Mouse (Mus musculus) cerebellum, postnatal 36 days (tissue): Measurements from ENCODE around the gene Rpl10a.
"Not testable (repeated sequence)": the region's sequence is repeated elsewhere in the genome, so short reads cannot be mapped to it uniquely, and the experiment has no call there.

Experiments
- DNase-seq, 2 experiments: peaks; one replicate each; pipeline ENCODE4 v3.0.0; 2021 to 2022; ENCODE audit warnings: mixed read lengths in 2 of 2

The Rpl10a gene

DNA sequence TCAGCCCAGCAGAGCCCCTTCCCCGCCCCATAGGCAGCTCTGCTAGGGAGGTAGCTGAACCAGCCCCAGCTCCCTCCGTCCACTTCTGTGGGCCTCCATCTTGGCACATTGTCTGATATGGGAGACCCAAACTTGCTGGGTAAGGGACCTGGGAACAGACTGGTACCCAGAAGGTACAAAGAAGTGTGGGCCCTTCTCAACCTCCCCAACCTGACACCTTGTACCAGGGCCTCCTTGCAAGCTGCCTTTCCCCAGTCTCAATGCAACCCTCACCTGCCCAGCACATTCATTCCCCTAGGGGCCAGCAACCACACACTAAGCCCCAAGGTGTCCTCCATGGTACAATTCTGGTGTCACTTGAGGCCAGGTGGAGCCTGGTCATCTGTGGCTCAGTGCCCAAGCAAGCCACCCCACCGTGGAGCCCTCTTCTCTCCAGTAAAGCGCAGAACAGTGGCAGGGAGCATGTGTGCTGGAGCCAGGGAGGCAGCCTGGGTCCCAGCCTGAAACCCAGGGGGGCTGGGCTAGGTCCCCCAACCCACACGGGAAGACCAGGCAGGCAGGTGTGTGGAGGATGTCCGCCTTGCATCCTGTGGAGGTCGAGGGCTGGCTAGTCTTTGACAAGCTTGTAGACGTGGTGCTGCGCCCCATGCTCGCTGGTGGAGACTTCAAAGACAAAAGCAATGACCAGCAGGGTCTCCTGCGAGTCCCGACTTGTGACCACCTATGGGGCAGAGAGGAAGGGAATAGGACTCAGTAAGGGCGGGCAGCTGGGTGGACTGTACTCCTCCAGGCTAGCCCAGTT is 4.0 kb downstream of the Rpl10a start:
- DNase-seq: no peak

DNA sequence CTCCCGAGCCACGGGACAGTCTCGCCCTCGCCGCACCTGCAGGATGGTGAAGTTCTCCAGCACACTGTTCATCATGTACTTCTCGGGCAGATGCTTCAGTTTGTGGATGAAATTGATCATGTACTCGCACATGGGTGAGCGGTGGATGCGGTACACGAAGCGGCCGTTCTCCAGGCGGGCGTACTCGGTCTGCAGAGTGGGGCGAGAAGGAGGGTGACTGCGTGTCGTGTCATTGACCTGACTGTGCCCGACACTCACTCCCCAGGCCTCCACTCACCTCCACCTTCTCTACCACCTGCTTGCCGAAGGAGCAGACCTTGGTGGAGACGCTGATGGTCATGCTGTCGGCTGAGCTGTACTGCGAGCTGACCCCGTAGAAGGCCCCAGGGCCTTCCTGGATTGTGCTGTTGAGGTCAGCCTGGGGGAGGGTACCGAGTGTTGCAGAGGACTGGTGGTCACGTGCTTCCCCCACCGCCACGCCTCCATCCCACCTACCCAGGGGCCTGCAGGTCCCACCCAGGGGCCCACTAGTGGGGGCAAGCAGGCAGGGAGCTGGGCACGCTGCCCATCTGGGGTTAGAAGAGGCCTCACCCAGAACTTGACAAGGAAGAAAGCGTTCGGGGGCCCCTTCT is 4.8 kb downstream of the Rpl10a start:
- DNase-seq: no peak

DNA sequence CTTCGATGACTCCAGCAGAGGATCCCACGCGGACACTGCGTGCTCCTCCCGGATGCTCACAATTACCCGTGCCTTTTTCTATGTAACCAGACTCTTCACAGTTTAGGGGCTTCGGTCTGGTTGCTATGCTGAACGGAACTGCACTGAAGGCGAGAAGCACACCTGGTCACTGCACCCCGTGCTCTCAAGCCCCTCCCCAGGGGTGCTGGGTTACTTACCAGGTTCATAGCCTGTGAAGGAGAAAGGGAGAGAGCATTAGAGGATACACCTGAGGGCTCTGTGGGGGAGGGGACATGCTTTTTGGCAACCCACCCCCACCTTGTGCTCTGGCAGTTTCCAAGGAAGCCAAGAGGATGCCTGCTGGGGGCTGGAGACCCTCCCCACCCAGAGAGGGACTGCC is 7.0 kb downstream of the Rpl10a start:
- no peak for DNase-seq

DNA sequence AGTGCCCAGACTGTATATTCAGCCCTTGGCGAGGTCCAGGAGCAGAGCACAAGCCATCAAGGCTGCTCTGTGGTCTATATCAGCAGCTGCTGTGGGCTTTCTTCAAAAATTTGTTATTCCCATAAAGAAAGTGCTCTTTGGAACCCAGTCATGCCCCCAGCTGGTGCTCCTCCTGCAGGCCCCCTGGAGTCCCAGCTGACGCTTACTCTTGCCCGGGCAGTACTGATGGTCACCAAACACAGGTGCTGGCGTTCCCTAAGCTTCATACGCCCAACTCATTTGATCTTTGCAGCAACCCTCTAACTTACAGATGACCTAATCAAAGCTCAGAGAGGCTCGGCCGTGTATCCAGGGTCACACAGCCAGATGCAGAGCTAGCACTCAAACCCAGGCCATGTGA is 9.3 kb downstream of the Rpl10a start:
- DNase-seq: no peak

DNA sequence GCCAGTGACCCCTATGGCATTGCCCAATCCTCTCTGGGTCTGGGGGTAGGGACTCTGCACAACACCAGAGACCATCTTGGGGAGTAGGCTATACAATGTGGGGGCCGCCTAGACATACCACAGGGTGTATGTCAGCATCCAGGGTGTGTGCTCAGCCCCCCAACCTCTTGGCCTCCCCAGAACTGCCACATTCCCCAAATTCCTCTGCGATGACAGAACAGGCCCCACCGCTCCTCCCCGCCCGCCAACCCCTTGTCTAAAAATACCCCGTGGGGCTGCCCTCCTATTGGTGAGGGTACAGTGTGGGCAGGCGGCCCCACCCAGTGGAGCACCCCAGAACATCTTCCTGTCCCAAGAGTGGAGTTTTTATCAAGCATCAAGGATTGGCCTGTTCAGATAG is 12.3 kb downstream of the Rpl10a start:
- DNase-seq: no peak

DNA sequence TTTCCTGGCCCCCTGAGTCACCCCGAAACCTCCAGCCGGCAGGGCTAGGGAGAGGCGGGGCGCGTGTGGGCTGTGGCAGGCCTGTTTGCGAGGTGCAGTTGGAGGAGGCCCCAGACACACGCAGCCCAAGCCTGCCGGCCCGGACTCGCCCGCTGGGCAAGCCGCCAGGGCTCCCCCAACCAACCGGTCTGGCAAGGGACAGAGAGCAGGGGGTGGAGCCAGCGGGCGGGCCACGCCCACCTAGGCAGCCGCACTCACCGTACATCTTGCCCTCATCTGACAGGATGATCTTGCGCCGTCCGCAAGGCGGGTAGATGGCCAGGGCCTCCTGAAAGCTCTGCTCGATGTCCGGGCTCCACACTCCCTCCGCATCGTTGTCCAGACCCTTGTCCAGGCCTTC is 12.8 kb downstream of the Rpl10a start:
- peak; percentile 23 to 60 for DNase-seq

DNA sequence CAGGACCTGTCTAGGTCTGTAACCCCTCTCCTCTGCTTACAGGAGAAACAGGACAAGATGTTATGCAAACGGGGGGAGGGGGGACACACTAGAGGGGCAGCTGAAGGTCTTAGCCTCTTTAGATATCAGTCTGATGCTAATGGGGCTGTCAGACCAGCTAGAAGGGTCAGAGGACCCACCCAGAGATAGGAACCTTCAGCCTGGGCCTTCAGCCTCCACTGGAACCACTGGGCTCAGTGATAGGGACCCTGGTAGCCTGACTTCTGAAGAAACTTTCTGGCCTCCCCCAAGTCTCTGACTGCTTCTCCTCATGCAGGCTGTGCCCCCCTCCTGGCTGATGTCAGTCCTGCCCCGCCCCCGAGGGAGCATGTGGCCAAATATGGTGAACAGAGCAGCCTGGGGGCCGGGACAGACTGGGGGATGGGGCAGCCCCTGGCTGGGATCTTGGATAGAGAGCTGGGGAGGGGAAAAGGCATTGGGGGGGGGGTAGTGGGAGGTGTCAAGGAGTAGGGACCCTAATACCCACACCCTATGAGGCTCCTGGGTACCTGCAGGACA is 15.9 kb downstream of the Rpl10a start:
- no peak for DNase-seq

DNA sequence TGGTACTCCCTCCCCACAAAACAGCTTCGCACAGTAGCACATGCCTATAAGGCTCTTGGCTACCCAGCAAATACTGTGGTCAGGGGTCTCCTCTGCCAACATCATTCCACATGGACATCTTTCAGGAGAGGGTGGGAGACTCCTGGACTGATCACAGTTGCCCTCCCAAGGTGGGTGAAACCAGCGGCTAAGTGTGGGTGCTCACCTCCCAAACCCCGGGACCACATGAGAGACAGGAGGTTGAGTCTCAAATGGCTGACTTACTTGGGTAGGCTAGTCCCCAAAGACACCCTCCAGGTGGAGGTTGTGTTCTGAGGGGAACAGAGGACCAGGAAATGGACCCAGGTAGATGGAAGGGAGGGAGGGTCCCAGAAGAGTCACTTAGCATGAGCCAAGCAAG is 16.4 kb downstream of the Rpl10a start:
- no peak for DNase-seq

DNA sequence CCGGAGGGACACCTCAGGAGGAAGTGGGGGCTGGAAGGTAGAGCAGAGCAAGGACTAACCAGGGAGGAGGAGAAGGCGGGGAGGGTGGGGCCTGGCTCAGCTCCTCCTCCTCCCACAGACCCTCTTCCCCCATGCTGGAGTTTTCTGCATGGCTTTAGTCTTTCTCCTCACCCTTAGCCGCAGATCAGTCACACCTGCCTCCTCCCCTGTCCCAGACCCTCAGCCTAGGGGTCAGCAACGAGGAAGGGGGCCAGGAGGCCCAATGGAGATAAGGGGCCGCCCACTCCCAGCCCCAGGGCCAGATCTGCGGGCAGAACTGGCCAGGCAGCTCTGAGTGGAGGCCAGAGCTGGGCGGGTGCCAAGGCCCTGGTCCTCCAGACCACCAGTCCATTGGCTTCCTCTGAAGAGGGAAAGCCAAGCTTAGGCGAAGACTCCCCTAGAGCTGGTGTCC is 17.0 kb downstream of the Rpl10a start:
- DNase-seq: no peak

DNA sequence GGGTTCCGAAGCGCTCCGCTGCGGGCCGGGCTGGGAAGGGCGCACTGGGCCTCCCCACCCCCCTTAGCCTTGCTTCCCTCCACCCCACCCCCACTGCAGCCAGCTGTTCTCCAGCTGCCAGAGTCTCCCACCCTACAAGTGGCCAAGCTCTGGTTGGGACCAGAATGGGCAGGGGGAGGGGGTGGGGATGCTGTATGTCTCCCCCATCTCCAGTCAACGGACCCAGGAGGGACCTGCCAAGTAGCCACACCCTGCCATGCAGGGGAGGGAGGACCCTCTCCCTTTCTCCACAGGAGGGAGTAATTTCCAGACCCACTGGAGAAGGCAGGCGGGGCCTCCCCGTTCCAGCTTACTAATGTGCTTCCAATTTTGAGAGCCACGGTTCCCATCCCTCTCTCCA is 17.6 kb downstream of the Rpl10a start:
- no peak for DNase-seq

DNA sequence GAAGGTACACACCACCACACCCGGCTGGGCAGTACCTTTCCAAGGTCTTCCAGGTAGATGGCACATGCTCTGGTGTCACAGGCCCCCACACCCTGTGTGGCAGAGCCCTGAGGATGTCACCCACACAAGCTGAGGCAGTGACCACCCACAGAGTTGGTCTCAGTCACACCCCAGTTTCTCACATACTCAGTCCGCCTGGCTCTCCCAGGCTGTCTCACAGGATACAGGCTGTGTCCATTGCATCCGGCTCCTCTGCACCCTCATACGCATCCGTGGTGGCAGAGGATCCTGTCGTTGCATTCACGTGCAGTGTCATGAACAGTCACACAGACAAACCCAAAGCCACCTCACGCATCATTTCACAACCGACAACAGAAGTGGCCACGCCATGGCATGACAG is 19.1 kb downstream of the Rpl10a start:
- DNase-seq: no peak

DNA sequence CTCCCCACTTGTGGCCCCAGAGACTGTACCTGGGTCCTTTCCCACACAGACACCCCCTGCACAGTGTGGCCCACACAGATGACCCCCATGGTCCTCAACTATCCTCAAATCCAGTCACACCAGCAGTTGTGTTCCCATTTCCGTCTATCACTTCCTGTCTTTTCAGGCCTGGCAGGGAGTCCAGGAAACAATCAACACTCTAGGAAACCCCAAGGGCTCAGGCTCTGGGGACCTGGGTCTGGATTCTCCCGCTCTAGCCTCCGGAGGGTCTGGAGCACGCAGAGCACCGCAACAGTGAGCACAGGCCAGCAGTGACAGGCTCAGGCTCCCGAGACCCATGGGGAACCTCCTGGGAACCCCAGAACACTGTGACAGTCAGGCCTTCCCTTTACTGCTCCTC is 19.9 kb downstream of the Rpl10a start:
- DNase-seq: no peak

DNA sequence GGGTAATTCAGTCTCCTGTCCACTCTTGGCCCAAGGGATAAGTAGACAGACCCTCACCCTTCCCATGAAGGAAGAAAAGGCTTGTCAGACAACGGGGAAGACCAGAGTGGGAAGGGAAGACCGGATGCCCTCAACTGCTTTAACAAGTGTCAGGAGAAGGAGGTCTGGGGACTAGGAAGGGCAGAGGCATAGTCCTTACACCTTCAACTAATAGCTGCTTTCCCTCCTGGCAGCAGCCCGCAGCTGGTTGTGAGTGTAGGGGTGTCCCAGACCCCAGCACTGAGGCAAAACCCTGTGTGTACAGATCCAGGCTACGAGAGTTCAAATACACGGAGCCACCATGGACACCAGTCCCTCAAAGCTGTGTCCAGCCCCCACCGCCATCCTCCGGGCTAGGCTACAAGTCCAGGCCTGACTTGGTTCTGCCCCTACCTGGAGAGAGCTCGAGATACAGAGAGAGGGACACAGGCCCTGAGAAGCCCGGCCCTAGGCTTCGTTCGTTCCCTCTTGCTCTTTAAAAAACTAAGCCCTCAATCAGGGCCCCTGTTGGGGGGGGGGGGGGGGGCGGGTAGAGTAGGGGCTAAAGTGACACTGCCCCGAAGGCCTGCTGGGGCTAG is 21.1 kb downstream of the Rpl10a start:
- no peak for DNase-seq

DNA sequence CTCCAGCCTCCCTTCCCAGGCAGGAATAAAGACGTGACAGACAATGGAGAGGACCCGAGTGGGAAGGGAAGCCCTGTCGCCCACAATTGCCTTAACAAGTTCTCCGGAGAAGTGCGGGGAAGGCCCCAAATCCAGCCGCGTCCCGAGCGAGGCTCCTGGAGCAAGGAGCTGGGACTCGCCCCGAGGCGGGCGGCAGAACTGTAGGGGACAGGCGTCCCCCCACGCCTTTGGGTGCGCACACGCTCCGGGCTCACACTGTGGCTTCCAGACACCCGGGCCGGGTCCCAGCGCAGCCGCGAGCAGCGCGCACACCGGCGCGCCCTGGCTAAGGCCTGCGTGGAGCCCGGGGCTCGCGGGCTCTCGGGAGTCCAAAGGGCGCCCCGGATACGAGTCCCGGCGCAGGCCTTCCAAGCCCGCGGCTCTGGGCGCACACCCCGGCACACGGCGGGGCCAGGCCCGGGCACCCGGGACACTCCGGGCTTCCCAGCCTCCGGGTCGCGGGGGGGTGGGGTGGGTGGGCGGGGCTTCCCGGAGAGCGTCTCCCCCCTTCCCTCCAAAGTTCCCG is 21.7 kb downstream of the Rpl10a start:
- no peak for DNase-seq

DNA sequence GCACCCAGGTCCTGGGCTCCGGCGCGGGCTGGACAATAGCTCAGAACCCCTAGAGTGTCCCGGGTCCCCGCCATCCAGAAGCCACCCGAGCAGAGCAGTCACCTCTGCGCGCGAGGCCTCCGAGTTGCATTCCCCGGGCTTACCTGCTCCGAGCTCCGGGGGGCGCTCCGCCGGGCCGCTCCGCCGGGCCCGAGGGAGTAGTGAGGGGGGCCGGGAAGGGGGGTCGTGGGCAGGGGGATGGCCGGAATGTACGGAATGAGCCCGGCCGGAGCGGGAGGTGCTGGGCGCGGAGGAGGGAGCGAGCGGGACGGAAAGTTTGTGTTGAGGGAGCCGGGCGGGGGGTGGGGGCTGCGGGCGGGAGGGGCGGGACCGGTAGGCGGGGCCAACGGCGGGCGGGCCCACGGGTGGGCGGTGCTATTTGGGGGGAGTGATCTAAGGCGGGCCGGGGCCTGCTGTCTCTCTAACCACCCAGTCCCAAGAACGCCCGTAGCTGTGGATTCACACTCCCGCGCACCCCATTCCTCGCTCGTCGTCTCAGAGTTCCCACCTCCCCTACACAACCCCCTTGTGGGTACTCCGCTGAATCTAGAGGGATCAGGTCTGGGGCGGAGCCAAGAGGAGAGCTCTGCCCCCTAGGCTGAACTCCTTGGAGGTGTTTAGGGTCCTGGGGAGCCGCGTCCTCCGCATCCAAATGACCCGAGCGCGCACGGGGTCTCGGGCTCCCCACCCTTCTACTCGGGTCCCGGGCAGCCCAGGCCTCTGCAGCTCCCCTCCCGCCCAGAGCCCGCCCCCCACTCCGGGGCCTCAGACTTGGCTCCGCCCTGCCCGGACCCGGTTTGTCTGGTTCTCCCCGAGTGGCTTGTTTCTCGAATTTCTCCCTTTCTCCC is 22.4 kb downstream of the Rpl10a start, which contains the start of gene Tead3:
Tead3 (minus strand) TSS at position 352 of the 887 bp plus-strand sequence.
- no peak for DNase-seq

DNA sequence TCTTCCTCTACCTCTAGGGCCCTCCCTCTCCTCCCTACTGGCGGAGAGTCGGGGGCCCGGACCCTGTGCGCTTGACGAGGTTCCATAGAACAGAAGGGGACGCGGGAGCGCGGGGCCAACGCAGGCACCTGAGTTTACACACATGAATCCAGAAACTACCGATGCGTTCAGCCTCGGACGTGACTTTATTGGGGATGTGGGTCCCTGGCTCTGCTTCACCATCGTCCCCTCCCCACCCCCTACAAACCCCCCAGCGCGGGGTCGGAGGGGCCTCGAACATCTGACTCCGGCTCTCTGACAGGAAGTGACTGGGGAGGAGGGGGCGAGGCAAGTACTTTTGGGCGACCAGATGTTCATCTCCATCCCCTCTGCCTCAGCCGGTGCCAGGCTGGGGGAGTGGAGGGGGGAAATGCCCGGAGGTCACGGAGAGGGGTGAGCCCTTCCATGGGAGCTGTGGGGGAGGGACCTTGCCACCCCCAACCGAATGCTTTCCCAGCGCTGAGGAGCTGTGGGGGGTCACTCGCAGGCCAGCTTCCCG is 23.2 kb downstream of the Rpl10a start:
- no peak for DNase-seq

DNA sequence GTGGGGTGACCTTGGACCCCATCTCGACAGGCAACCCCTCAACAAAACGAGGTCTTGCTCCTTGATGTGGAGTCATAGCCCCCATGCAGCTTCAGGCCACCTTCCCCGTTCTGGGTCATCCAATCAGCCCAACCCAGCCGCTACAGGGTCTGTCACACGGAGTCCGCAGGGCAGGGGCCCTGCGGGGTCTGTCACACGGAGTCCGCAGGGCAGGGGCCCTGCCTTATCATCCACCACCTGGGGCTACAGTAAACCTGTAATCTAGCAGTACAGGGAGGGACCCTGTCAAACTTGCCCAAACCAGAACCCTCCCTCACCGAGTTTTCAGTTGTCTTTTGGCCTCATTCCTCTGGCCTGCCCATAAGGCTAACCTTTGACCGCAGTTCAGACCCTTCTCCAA is 23.7 kb downstream of the Rpl10a start:
- DNase-seq: no peak

DNA sequence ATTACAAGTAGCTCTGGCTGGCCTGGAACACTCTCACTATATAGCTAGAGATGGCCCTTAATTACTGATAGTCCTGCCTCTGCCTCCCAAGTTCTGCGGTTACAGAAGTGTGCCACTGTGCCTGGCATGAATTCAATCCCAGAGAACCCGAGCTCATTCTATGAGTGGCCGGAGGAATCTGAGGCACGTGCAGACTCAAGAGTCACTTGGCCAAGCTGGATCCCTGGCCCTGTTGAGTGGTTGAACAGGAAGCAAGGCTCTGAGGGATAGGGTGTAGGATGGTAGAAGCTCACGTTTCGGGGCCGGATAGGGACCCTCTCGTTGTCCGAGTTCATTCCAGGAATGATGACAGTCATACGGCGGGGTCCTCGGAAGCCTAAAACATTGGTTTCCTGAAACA is 27.6 kb downstream of the Rpl10a start:
- DNase-seq: no peak

DNA sequence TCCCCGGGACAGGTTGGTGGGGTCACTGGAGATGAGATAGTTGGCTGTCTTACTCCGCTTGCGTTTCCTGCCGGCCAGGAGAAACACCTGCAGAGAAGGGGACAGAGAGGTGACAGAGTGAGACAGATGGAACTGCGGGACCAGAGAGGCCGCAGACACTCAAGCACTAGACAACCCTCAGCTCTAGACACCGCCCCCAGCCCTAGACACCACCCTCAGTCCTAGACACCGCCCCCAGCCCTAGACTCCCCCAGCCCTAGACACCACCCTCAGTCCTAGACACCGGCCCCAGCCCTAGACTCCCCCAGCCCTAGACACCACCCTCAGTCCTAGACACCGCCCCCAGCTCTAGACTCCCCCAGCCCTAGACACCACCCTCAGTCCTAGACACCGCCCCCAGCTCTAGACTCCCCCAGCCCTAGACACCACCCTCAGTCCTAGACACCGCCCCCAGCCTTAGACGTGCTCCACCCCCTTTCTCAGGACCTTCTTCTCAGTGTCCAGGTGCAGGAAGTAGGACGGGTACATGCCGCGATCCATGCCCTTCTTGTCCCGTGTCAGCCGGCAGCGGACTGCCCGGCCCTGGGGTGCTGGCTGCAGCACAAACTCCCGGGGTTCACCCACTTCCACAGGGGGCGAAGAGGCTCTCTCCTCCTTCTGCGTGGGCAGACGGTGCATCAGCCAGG is 30.4 kb downstream of the Rpl10a start:
- DNase-seq: not testable (repeated sequence)

DNA sequence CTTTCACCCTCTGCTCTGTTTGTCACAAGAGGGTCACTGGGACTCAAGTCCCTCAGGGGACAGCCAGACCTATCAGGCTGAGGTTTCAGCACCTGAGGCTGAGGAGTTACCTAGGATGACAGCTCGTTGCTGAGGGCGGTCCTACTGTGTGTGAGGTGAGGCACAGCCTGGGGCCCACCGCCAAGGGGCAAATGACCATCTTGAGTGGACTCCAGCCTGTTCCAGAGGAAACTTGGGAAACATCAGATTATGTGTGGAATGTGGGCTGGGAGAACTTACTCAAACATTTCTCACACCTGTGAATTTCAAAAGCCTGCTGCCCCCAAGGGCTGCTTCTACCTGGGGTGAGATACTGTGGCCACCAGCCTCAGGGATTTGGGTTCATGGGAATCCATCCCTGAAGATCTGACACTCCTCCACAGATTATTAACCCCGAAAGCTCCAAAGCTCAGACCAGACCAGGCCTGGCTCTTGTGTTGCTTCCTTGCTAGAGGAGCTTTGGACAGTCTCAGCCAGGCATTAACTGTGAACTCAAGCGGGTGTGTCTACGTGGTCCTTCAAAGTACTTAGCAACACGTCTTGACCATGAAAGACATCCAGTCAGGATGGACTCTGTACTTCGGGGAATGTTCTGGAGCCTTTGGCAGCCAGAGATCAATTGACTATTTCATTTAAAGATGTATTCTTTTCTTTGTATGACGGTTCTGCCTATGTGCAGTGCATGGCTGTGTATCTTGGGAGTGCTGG is 32.4 kb downstream of the Rpl10a start:
- DNase-seq: no peak
